Mouse (Mus musculus): Measurements from ENCODE around the gene OR5BS1P. TPM values are rescaled to one million over a fixed set of nuclear protein-coding genes. Genes with fewer than 3 reads are reported as not detected.
A peak's percentile ranks its signal among the peaks of the same experiment; 100 is the strongest.
"Not testable (repeated sequence)": the region's sequence is repeated elsewhere in the genome, so short reads cannot be mapped to it uniquely, and the experiment has no call there.

OR5BS1P gene
- polyA plus RNA-seq (2015; fragmentation: Nextera tagmentation; extraction: Ambion mirVana), result not detected in 2 replicates

DNA sequence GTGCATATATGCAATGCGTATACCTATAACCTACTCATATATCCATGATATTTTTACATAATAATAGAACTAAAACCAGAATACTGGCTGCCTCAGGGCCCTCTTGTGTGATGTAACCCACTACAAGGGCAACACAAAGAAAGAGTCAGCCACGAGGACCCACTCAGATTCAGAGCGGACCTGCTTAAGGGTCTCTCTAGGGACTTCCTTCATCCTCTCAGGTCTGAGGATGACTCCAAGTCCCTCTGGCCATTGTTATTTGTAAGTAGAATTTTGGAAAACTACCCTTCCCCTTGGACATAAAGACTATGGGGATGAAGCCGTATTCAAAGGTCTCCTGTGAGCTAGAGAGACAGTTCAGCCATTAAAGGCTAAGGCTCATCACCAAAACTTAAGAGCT is at the start of gene OR5BS1P:
Gene OR5BS1P (plus strand): TSS at position 301 of the 400 bp plus-strand sequence.
- H3K27ac ChIP-seq, result no peak within 1 kb of the TSS
- no peaks in the 10 kb centered on the region for H3K9me3 ChIP-seq
- no peaks in the 10 kb centered on the region for H3K27me3 ChIP-seq (replicated peaks)
- no peaks in the 10 kb centered on the region for H3K4me1 ChIP-seq (replicated peaks)
- no peak within 1 kb of the TSS for H3K9ac ChIP-seq
- no peak within 1 kb of the TSS for H3K4me2 ChIP-seq (replicated peaks)
- no peaks in the 10 kb centered on the region for H3K36me3 ChIP-seq
- WGBS, result 89% methylated on average over 4 of the region's 4 CpGs
- no peak for ATAC-seq
- H3K4me3 ChIP-seq (replicated peaks), result no peak within 1 kb of the TSS

DNA sequence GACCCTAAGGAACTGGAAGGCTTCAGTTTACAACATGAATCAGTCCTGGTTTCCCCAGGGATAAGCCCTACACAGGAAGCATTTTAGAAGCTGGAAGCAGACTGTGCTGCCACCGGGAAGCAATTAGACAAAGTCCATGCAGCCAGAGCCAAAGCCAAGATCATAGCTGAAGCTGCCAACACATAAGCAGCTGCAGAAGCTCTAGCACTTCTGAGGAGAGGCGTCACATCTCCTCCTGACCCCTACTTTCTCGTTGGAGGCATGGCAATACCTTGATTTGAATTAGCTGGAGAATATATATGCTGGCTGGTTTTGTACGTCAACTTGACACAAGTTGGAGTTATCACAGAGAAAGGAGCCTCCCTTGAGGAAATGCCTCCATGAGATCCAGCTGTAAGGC is 48.8 kb upstream of the OR5BS1P start:
- Histone ChIP-seq H3K36me3 (no peaks in the 10 kb centered on the region), H3K4me3 (replicated peaks) (no peak overlapping the region), H3K9me3 (no peaks in the 10 kb centered on the region), H3K27ac (no peak overlapping the region), H3K27me3 (replicated peaks) (no peaks in the 10 kb centered on the region), H3K4me2 (replicated peaks) (no peak overlapping the region), H3K9ac (no peak overlapping the region), H3K4me1 (replicated peaks) (0 out of 2 replicates have a peak, but pooled peaks cover 5% of the 10 kb centered on the region)
- no peak for ATAC-seq
- 52% methylated on average over 4 of the region's 4 CpGs for WGBS

DNA sequence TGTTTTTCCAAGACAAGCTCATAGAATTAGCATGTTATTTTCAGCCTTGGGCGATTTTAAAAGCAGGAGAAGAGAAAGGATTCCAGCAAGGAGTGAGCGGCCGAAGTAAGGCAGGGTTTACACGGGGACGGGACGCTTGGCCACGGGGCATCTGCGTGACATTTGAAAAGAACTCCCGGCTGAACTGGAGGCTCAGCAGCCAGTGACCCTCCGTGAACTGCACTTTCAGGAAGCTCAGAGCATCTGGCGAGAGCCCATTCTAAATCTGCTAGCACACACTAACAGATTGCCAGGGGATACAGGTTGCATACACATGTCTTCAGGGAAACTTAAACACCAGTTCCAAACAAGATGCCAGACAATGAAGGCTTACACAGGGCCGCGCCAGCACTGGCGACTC is 45.4 kb upstream of the OR5BS1P start:
- Histone ChIP-seq H3K4me3 (replicated peaks) (no peak overlapping the region), H3K27ac (no peak overlapping the region), H3K9ac (no peak overlapping the region), H3K4me1 (replicated peaks) (0 out of 2 replicates have a peak, but pooled peaks cover 5% of the 10 kb centered on the region), H3K9me3 (no peaks in the 10 kb centered on the region), H3K36me3 (no peaks in the 10 kb centered on the region), H3K27me3 (replicated peaks) (no peaks in the 10 kb centered on the region), H3K4me2 (replicated peaks) (peak overlapping the region; percentile 9; the same call in 1 of the 2 replicates)
- 44% methylated on average over 14 of the region's 14 CpGs for WGBS
- ATAC-seq, result 0 out of 2 replicates have a peak, but pooled peaks have one; percentile 10

DNA sequence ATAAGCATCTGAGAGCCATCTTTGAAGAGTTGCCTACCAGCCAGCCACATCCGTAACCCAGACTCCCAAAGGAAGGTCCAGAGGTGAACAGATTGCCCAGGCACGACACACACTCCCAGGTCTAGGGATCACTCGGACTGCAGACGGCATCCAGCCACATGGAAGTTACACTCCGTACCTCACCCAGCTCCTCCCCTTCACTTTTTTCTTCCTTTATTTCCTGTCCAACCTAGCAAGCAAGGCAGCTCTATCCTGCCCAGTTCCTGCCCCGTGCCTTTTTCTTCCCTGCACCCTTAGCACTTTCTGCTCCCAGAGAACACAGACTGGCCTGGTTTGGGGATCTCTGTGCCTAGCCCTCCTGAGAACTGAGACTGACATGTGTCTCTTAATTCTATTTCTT is 44.9 kb upstream of the OR5BS1P start:
- Histone ChIP-seq H3K27ac (peak overlapping the region; percentile 58; the same call in 1 of the 2 replicates), H3K4me1 (replicated peaks) (0 out of 2 replicates have a peak, but pooled peaks cover 5% of the 10 kb centered on the region), H3K36me3 (no peaks in the 10 kb centered on the region), H3K9ac (no peak overlapping the region), H3K9me3 (no peaks in the 10 kb centered on the region), H3K4me2 (replicated peaks) (peak overlapping the region; percentile 9; the same call in 1 of the 2 replicates), H3K27me3 (replicated peaks) (no peaks in the 10 kb centered on the region), H3K4me3 (replicated peaks) (no peak overlapping the region)
- WGBS, result 23% methylated on average over 6 of the region's 6 CpGs
- peak; percentile 90 for ATAC-seq

DNA sequence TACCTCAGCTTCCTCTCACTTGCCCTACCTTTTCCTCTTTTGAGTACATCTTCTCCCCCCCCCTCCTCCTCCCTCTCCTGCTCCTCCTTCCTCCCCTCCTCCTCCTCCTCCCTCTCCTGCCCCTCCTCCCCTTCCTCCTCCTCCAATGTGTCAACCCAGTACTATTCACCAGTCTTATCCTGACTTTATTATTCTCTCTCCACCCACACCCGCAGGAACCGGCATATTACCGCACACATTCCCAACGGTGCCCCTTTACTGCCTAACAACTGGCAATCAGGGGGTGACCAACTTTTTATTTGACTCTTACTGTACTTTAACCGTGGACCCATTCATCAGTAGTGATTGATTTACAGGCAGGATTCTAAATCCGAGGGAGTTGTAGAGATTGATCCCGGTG is 44.5 kb upstream of the OR5BS1P start:
- no peaks in the 10 kb centered on the region for H3K36me3 ChIP-seq
- peak overlapping the region; percentile 9; the same call in 1 of the 2 replicates for H3K4me2 ChIP-seq (replicated peaks)
- peak; percentile 96 for ATAC-seq
- H3K27ac ChIP-seq, result peak overlapping the region; percentile 58; the same call in 1 of the 2 replicates
- WGBS, result 52% methylated on average over 7 of the region's 7 CpGs
- H3K4me1 ChIP-seq (replicated peaks), result 0 out of 2 replicates have a peak, but pooled peaks cover 5% of the 10 kb centered on the region
- H3K27me3 ChIP-seq (replicated peaks), result no peaks in the 10 kb centered on the region
- H3K9ac ChIP-seq, result no peak overlapping the region
- no peaks in the 10 kb centered on the region for H3K9me3 ChIP-seq
- H3K4me3 ChIP-seq (replicated peaks), result no peak overlapping the region

DNA sequence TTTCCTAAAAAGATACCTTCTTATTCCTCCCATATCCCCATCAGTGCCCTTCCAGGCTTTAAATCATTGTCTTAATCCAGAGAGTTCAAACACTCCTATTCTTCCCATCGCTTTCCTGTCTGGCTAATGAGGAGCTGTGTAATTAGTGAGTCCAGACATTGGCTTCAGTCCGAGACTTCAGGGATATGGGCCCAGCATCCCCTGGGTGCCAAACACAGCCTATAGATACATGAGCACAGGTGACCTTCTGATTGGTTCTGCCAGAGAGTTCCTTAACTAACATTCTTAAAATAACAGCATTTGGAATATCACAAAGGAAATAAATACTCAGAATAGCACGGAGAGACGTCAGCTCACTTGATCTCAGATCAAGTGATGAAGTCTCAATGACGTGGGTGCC is 38.8 kb upstream of the OR5BS1P start, which contains the start of gene Olfr282:
Gene Olfr282 (plus strand): TSS at position 301 of the 400 bp plus-strand sequence.
- not testable (repeated sequence) for H3K4me2 ChIP-seq (replicated peaks); H3K27ac ChIP-seq; H3K9me3 ChIP-seq; H3K27me3 ChIP-seq (replicated peaks); H3K36me3 ChIP-seq; ATAC-seq; H3K4me3 ChIP-seq (replicated peaks); H3K4me1 ChIP-seq (replicated peaks); H3K9ac ChIP-seq
- WGBS, result 82% methylated on average over 5 of the region's 5 CpGs

DNA sequence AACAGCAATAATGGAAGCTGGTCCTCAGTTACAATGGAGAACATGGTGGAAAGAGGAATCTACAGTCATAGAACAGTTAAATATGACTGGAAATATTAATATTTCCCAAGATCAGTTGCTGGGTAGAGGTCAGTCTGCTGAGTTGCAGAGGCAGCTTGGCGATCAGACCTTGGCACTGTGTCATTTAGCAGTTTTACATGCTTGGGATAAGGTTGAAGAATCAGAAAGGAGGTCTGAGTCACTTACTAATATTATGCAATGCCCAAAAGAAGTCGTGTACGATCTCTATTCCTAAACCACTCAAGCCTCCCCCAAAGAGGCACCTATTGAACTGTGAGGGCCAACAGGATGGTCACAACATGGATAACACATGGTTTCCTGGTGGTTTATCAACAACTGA is 25.1 kb upstream of the OR5BS1P start:
- no peak for ATAC-seq
- H3K4me2 ChIP-seq (replicated peaks), result no peak overlapping the region

DNA sequence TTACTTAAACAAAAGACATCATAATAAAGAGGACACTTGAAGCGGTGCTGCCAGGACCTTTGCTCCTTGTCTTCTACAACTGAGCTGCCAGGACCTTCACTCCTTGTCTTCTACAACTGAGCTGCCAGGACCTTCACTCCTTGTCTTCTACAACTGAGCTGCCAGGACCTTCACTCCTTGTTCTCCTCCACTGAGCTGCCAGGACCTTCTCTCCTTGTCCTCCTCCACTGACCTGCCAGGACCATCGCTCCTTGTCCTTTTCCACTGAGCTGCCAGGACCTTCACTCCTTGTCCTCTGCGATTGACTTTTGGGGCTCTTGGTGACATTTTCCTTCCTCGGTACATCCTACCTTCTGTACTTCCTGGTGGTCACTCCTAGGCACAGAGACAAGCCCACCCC is 21.2 kb upstream of the OR5BS1P start:
- Histone ChIP-seq H3K27ac (no peak overlapping the region), H3K9ac (no peak overlapping the region), H3K27me3 (replicated peaks) (no peaks in the 10 kb centered on the region; the same call in 1 of the 2 replicates), H3K4me3 (replicated peaks) (no peak overlapping the region), H3K9me3 (no peaks in the 10 kb centered on the region), H3K4me1 (replicated peaks) (no peaks in the 10 kb centered on the region), H3K36me3 (no peaks in the 10 kb centered on the region), H3K4me2 (replicated peaks) (no peak overlapping the region)
- WGBS, result 64% methylated on average over 4 of the region's 4 CpGs
- no peak for ATAC-seq

More for the DNA sequence above, 25.1 kb upstream of the OR5BS1P start:
- Histone ChIP-seq H3K4me3 (replicated peaks) (no peak overlapping the region), H3K36me3 (no peaks in the 10 kb centered on the region), H3K4me1 (replicated peaks) (no peaks in the 10 kb centered on the region), H3K27me3 (replicated peaks) (no peaks in the 10 kb centered on the region), H3K9me3 (no peaks in the 10 kb centered on the region), H3K9ac (no peak overlapping the region), H3K27ac (no peak overlapping the region)
- 72% methylated on average over 3 of the region's 3 CpGs for WGBS

DNA sequence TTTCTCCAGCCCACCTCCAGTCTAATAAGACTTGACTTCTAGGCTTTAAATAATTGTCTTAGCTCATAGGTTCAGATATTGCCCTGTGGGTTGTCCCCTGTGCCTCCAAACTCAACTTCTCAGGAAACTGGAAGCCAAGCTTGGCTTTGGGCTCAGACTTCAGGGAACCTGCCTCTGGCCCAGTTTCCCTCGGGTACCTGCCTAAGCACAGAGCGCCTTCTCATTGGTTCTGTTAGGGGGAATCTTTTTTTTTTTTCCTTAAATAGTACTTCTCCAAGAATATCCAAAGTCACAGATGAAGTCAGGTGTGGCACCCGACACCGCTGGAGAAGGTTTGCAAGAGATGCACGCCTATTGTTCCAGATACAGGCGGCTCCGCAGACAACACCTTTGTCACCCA is 17.4 kb upstream of the OR5BS1P start, which contains the start of gene Olfr281:
Gene Olfr281 (plus strand): TSS at position 301 of the 400 bp plus-strand sequence.
- ATAC-seq, result no peak
- Histone ChIP-seq H3K36me3 (no peaks in the 10 kb centered on the region), H3K4me1 (replicated peaks) (no peaks in the 10 kb centered on the region), H3K4me3 (replicated peaks) (no peak within 1 kb of the TSS), H3K27ac (no peak within 1 kb of the TSS), H3K27me3 (replicated peaks) (no peaks in the 10 kb centered on the region; the same call in 1 of the 2 replicates), H3K9me3 (no peaks in the 10 kb centered on the region), H3K9ac (no peak within 1 kb of the TSS), H3K4me2 (replicated peaks) (no peak within 1 kb of the TSS)
- 89% methylated on average over 7 of the region's 7 CpGs for WGBS

DNA sequence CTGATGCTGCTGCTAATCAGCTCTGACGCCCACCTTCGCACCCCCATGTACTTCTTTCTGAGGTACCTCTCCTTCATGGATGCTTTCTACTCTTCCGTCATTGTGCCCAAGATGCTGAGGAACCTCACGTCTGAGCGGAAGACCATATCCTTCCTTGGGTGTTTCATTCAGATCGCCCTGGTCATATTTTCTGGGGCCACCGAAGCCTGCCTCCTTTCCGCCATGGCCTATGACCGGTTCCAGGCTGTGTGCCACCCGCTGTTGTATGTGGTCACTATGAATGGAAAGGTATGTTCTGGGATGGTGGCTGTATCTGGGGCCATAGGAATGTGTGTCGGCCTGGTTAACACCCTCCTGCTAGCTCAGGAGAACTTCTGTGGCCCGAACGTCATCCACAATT is 1.8 kb downstream of the OR5BS1P start:
- no peak overlapping the region for H3K27ac ChIP-seq
- no peaks in the 10 kb centered on the region for H3K4me1 ChIP-seq (replicated peaks)
- H3K4me3 ChIP-seq (replicated peaks), result no peak overlapping the region
- H3K9me3 ChIP-seq, result no peaks in the 10 kb centered on the region
- no peak overlapping the region for H3K4me2 ChIP-seq (replicated peaks)
- H3K27me3 ChIP-seq (replicated peaks), result no peaks in the 10 kb centered on the region
- H3K9ac ChIP-seq, result no peak overlapping the region
- ATAC-seq, result no peak
- 89% methylated on average over 13 of the region's 13 CpGs for WGBS
- H3K36me3 ChIP-seq, result no peaks in the 10 kb centered on the region

DNA sequence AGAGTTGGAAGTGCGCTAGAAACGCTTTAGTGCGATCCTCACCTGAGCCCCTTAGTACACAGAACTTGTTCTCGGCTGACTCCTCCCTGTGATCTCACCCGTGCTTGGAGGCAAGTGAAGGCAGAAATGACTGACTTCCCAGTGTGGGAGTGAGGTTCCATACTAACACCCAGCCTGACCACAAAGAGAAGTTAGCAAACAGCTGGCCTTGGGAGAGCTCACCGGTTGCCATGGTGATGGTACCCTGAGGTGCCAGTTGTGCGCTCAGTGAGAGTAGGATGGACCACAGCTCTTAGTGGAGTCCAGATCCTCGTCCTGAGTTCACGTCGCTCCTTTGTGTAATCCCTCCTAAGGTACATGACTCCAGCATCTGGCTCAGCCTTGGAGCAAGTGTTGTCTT is 5.3 kb downstream of the OR5BS1P start:
- H3K4me3 ChIP-seq (replicated peaks), result no peak overlapping the region
- no peaks in the 10 kb centered on the region for H3K36me3 ChIP-seq
- no peaks in the 10 kb centered on the region for H3K9me3 ChIP-seq
- ATAC-seq, result no peak
- no peak overlapping the region for H3K9ac ChIP-seq
- no peak overlapping the region for H3K4me2 ChIP-seq (replicated peaks)
- no peaks in the 10 kb centered on the region for H3K27me3 ChIP-seq (replicated peaks)
- no peaks in the 10 kb centered on the region for H3K4me1 ChIP-seq (replicated peaks)
- no peak overlapping the region for H3K27ac ChIP-seq
- WGBS, result 73% methylated on average over 10 of the region's 10 CpGs

DNA sequence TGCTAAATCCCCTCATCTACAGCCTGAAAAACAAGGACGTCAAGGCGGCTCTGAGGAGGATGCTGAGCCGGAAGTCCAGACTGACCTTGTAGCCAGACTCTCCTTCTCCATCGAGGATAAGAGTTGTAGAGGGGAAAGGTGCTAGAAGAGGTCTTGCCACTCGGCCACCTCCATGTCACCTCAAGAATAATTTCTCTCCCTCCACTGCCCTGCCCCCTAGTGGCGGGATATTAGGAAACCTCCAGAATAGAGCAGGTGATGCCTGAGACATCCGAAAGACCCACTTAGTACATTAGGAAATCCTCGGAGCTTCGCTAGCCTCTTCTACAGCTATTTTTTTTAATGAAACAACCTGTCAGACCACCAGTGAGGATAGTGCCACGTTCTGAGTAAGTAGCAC is 5.7 kb downstream of the OR5BS1P start:
- WGBS, result 50% methylated on average over 10 of the region's 10 CpGs
- no peak overlapping the region for H3K27ac ChIP-seq
- H3K36me3 ChIP-seq, result no peaks in the 10 kb centered on the region
- H3K27me3 ChIP-seq (replicated peaks), result no peaks in the 10 kb centered on the region
- no peak overlapping the region for H3K9ac ChIP-seq
- H3K4me2 ChIP-seq (replicated peaks), result no peak overlapping the region
- no peaks in the 10 kb centered on the region for H3K9me3 ChIP-seq
- no peaks in the 10 kb centered on the region for H3K4me1 ChIP-seq (replicated peaks)
- ATAC-seq, result no peak
- no peak overlapping the region for H3K4me3 ChIP-seq (replicated peaks)

DNA sequence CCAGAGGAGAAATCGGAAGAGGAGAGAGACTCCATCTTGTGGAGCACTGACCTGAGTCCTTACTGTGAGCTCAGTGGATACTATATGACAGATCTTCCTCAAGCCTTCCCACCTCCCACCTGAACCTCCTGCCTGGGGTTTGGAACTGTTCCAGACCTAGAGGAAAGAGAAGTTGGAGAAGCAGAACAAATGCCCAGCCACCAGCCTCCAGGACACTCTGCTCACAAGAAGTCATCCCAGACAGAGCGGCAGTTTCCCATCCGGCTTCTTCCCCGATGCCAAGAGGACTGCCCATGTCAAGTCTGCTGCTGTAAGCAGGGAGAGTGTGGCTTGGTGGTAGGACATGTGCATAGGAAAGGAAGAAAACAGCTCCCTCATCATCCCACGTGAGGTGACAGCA is 6.6 kb downstream of the OR5BS1P start:
- no peak overlapping the region for H3K4me2 ChIP-seq (replicated peaks)
- H3K4me1 ChIP-seq (replicated peaks), result no peaks in the 10 kb centered on the region
- H3K27me3 ChIP-seq (replicated peaks), result no peaks in the 10 kb centered on the region
- no peaks in the 10 kb centered on the region for H3K9me3 ChIP-seq
- ATAC-seq, result no peak
- H3K4me3 ChIP-seq (replicated peaks), result no peak overlapping the region
- no peaks in the 10 kb centered on the region for H3K36me3 ChIP-seq
- H3K27ac ChIP-seq, result no peak overlapping the region
- H3K9ac ChIP-seq, result no peak overlapping the region; the same call in 1 of the 2 replicates
- 78% methylated on average over 5 of the region's 5 CpGs for WGBS
